Mouse (Mus musculus): Measurements from ENCODE around the gene Bsnd.

Bsnd gene

GRCm38 (mm10) chr4:106483215-106483727 is 8.8 kb downstream of the Bsnd start:
- DNase-seq (ENCODE audit: low spot score) = no peak

DNA sequence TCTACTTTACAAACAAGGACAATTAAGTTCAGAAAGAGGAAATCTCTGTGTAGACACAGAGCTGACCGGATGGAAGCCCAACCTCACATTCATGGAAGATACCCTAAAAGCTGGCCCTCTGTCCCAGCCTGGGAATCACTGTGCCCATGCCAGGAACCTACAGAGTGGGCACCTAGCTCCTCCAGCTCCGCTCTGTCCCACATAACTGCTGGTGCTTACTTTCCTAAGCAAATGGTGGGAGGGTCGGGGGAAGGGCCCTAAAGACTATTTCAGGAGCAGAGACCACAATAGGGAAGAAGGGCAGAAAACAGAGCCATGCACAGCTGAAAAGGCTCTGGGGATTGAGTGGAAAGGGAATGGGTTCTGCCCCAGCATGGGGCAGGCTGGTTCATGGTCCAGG is 11.5 kb downstream of the Bsnd start:
- DNase-seq (ENCODE audit: low spot score) = no peak

- DNase-seq (ENCODE audit: low spot score) = peak; percentile 54
These were observed 17.8 kb downstream of the Bsnd start for GRCm38 (mm10) chr4:106474241-106474640.

GRCm38 (mm10) chr4:106472335-106472734 is 19.7 kb downstream of the Bsnd start:
- peak; percentile 58 for DNase-seq (ENCODE audit: low spot score)

GRCm38 (mm10) chr4:106470921-106471320 is 21.2 kb downstream of the Bsnd start:
- DNase-seq (ENCODE audit: low spot score) = no peak

DNA sequence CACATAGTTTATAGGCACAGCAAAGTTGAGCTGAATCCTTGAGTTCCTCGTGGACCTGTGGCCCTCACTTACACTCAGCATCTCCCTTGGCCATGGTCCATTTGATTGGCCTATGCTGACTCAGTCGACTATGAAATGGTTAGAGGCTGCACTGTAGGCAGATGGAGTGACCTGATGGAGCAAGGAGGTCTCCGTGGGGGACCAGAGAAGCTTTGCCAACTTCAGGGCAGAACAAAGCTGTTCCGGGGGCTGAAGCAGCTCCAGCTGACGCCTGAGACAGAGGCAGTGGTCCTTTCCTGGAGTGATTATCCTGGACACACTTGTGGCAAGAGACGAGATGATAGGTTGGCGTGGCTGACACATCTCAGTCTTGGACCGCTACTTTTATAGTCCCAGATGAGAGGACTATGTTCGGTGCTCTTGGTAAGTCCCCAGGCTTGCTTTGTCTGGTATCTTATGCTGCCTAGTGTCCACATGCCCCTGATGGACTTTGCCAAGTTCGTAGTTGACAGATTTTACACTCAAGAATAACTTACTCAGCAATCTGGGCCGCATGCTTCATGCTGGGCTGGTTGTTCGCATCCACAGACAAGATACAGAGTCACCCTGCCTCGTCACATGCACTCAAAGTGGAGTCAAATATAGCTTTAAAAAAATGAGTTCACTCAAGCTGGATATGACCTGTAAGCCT is 24.5 kb downstream of the Bsnd start:
- no peak for DNase-seq (ENCODE audit: low spot score)

- DNase-seq (ENCODE audit: low spot score) = no peak
These were observed 28.8 kb downstream of the Bsnd start for GRCm38 (mm10) chr4:106463174-106463801.

DNA sequence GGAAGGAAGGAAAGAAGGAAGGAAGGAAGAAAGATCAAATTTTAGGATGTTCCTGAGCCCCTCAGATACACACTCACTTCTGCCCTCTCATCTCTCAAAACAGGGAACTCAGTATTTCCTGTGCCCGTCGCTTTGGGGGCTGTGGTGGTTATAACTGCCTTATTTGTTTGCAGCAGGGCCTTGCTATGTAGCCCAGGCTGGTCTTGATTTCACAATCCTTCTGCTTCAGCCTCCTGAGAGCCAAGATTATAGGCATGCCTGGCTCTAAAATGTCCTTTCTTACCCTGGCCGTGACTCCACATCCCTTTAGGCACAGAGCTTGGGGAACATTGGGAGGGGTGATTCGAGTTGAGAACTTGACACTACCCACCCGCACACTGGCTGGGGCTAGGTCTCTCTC is 29.6 kb downstream of the Bsnd start:
- no peak for DNase-seq (ENCODE audit: low spot score)

GRCm38 (mm10) chr4:106462016-106462415 is 30.1 kb downstream of the Bsnd start:
- DNase-seq (ENCODE audit: low spot score) = no peak

DNA sequence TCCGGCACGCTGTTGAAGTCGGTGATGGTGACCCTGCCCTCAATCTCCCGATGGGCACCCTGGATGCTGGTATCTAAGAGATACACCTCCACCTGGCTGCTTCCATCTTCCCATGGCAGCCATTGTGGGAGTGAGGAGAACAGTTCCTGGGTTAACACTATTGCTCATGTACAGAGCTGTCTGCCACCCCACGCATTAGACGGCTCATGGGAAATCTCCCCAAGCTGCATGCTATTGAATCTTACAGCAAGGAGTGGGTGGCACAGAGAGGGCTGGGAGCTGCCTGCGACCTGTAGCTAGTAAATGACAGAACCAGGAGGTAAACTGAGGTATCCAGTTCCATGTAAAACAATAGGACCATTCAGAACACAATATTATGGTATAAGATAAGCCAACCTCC is 37.5 kb downstream of the Bsnd start:
- DNase-seq (ENCODE audit: low spot score) = no peak

DNA sequence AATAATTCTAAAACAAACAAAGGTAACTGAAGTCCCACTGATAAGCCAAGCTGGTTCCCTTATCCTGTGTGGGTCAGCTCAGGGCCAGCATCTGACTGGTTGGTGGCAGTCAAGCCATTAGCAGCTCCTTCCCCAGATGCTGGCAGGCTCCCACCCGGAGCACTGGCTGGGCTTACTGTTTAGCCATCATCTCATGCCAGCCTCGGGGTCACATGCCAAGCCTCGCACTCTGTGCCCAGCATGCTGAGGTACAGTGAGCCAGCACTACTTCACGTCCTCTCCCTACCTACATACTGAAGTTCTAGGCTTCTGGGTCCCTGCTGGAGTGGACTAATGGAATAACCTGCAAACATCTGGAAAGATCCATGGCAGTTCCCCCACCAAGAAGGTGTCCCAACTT is 38.6 kb downstream of the Bsnd start:
- DNase-seq (ENCODE audit: low spot score) = no peak

DNA sequence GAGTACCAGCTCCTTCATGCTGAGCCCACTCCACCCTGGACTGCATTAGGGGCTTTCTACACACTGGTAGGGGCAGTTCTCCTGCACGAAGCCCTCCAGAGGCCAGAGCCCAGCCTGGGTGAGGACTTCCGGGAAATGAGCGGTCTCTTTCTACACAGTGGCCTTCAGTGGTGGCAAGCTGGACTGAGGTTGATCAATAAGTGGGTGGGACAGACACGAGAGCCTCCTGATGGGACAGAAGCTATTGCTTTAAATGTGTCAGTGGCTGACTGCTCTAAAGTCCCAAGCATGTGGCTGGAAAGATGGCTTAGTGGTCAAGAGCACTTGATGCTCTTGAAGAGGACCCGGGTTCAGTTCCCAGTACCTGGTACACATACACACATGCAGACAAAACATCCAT is 39.0 kb downstream of the Bsnd start:
- DNase-seq (ENCODE audit: low spot score) = no peak

DNA sequence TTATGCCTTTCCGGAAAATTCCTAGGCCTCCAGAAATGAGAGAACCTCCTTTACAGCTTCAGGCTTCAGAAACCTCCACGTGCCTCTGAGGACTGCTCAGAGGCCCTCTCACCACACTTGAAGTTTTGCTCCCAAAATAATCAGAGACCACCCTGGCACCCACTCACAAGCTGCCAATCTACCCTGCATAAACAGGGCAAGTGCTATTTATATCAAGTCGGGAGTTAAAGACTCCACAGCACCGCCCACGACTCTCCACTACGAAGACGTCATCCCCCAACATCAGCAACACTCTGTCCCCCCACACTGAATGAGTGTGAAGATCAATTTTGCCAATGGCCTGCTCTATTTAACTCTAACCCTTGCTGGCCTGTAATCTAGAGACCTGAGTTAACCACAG is 39.7 kb downstream of the Bsnd start:
- DNase-seq (ENCODE audit: low spot score) = no peak

- DNase-seq (ENCODE audit: low spot score) = no peak
These were observed 42.8 kb downstream of the Bsnd start for GRCm38 (mm10) chr4:106449306-106449705.

- DNase-seq (ENCODE audit: low spot score) = no peak
These were observed 48.9 kb downstream of the Bsnd start for GRCm38 (mm10) chr4:106443182-106443581.

GRCm38 (mm10) chr4:106438763-106439162 is 53.3 kb downstream of the Bsnd start:
- DNase-seq (ENCODE audit: low spot score) = no peak

DNA sequence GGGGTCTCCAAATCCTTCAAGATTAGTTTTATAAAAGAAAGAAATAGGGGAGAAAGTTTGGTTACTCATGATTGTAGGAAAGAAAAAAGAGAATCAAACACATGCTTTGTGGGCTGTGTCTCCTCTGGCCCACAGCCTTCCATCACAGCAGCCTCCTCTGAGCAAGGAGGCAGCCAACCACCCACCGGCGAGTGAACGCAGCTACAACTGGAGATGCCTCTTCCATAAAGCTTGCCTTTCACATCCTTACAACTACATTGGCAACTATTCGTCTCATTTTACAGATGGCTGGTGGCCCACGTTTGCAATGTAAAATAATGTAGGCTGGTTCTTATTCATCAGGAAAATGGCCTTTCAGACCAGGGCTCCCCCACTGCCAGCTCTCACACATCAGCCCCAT is 54.9 kb downstream of the Bsnd start:
- DNase-seq (ENCODE audit: low spot score) = no peak

DNA sequence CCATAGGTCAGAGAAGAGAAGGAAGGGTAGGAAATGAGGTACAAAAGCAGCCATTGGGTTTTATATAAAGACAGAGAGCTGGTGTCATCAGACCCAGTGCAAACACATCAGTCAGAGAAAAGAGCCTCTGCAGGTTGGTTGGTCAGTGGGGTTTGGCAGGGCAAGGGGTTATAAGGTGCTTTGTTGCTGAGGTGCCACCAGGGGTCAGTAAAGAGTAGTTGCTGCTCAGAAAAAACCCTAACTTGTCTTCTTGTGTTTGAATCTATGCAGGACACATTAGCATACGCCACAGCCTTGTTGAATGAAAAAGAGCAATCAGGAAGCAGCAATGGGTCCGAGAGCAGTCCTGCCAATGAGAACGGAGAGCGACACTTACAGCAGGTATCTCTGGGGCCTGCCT is 55.6 kb downstream of the Bsnd start:
- no peak for DNase-seq (ENCODE audit: low spot score)

DNA sequence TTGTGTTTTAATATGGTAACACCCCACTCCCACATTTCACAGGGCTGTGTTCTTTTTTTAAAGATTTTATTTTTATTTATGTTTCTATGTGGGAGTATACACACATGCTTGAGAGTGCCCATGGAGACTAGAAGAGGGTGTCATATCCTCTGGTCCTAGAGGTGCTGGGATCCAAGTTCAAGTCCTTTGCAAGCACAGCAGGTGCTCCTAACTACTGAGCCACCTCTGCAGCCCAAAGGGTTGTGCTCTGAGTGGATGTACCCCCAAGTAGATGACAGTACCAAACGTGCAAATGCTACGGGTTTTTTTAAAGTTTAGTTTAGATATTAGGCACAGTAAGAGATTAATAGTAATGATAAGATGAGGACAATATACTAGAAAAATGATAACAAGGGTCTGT is 56.7 kb downstream of the Bsnd start:
- DNase-seq (ENCODE audit: low spot score) = no peak

Data from yolk sac, embryonic 10.5 days (tissue).